Mouse (Mus musculus) liver, adult 2 months (tissue): ENCODE results near the gene Slc40a1.

Experiments used
- CTCF ChIP-seq: fragments of 200-500 bp; IDR thresholded peaks from 2 replicates; pipeline ENCODE4 v1.5.1; 2011; ENCODE audit warnings: low read depth, low read length, control low read depth
- POLR2A ChIP-seq: fragments of 200-500 bp; IDR thresholded peaks from 2 replicates; pipeline ENCODE4 v1.6.1; 2011; ENCODE audit warnings: low read length, control low read depth; ENCODE audit not compliant: insufficient read depth; ENCODE audit errors: extremely low read depth

DNA sequence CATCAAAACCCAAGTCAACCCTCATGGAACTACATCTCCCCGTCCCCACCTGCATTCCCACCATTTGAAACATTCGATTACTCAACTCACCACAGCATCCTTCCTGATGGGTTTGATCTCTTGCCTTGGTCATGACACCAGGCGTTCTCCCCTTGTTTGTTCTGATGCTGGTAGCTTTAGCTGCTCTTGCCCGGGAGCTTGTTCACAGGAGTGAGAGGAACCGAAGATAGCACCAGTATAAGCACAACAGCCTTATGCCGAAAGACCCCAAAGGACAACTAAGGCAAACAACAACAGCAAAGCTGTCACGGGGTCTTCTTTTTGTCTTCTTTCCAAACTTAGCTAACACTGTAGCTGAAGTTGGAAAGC, 1.2 kb downstream of the Slc40a1 start:
- TF ChIP-seq CTCF (no peak), POLR2A (no peak)
